10 mouse cellular contexts compared by ENCODE assay signal in the genomic region with DNA sequence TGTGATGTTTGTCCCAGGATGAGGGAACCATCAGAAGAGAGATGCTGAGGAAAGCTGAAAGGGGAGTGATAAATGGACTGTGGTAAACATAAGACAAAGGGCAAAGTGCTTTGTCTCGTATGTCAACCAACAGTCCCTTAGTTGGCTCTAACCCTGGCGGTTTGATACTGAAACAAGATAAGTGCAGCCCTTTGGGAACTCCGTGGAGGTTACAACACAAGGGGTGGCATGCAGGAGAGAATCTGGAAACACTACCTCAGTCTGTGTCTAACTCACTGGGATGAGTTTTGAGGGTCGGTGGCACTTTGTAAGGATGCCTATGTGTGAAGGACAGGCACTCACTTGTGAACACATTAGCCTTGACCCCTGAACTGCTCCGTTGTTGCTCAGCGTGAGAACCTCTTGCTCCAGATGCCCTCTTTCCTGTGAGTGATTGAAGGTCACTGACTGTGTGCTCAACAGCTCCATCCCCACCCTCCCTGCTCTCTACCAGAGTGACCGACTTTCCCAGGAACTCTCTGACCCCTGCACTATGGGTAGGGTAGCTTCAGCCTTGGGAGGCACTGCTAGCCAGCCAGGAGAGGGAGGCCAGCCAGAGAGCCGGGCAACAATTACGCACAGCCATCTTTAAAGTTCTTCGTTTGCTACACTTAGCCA.
DNase-seq lines count a peak whose midpoint lies in the region; ATAC-seq lines count a peak whose summit lies in the region.
"Had no signal": no experiment of that assay in that cellular context is flagged by ENCODE, and none has a peak within 500 bp of the region (broad histone marks: within the 10 kb centered on the region; RNA-seq: fewer than 3 reads in every experiment).

No protein-coding gene starts in this region.

- H3K4me3 ChIP-seq in forebrain, embryonic 11.5 days (ENCODE audit: low read depth, low read length): no peak overlapping the region
- no peak overlapping the region for H3K4me3 ChIP-seq in forebrain, embryonic 15.5 days
- H3K4me3 ChIP-seq in stomach, embryonic 16.5 days (replicated peaks; ENCODE audit: low read length): no peak overlapping the region
- H3K4me3 ChIP-seq: neural tube, embryonic 13.5 days had no signal

- ATAC-seq in forebrain, embryonic 11.5 days (replicated peaks; ENCODE audit: low FRiP score): peak; percentile 18; the same call in 1 of the 2 replicates
- ATAC-seq in forebrain, embryonic 15.5 days (replicated peaks): no peak
- ATAC-seq in stomach, embryonic 16.5 days (ENCODE audit: insufficient read depth, low FRiP score): peak; percentile 50; the same call in 1 of the 2 replicates
- ATAC-seq: Patski had no signal

- H3K9me3 ChIP-seq in forebrain, embryonic 11.5 days (ENCODE audit: control insufficient read depth, low read length): 0 out of 2 replicates have a peak, but pooled peaks cover under 1% of the 10 kb centered on the region
- no peaks in the 10 kb centered on the region for H3K9me3 ChIP-seq in forebrain, embryonic 15.5 days
- no peaks in the 10 kb centered on the region for H3K9me3 ChIP-seq in stomach, embryonic 16.5 days (replicated peaks; ENCODE audit: control insufficient read depth, low read length)
- H3K9me3 ChIP-seq: neural tube, embryonic 13.5 days had no signal

- no peak overlapping the region for H3K27ac ChIP-seq in forebrain, embryonic 11.5 days (ENCODE audit: low read depth, low read length)
- no peak overlapping the region for H3K27ac ChIP-seq in forebrain, embryonic 15.5 days (replicated peaks)
- no peak overlapping the region for H3K27ac ChIP-seq in stomach, embryonic 16.5 days (ENCODE audit: low read length)
- H3K27ac ChIP-seq: neural tube, embryonic 13.5 days had no signal

- no peaks in the 10 kb centered on the region for H3K4me1 ChIP-seq in forebrain, embryonic 11.5 days (replicated peaks; ENCODE audit: control insufficient read depth, insufficient read depth, low read length)
- H3K4me1 ChIP-seq in forebrain, embryonic 15.5 days: no peaks in the 10 kb centered on the region
- H3K4me1 ChIP-seq in stomach, embryonic 16.5 days (ENCODE audit: control insufficient read depth, insufficient read depth, low read length): no peaks in the 10 kb centered on the region

- 65% methylated on average over 10 of the region's 10 CpGs for WGBS in forebrain, embryonic 11.5 days
- 76% methylated on average over 10 of the region's 10 CpGs for WGBS in forebrain, embryonic 15.5 days
- 31% methylated on average over 10 of the region's 10 CpGs for WGBS in stomach, embryonic 16.5 days

- no peak overlapping the region for H3K4me2 ChIP-seq in forebrain, embryonic 11.5 days (ENCODE audit: low read depth, low read length, severe bottlenecking)
- no peak overlapping the region for H3K4me2 ChIP-seq in forebrain, embryonic 15.5 days (replicated peaks)
- H3K4me2 ChIP-seq in stomach, embryonic 16.5 days (ENCODE audit: low read depth, low read length): no peak overlapping the region
- H3K4me2 ChIP-seq: neural tube, embryonic 13.5 days had no signal

- no peaks in the 10 kb centered on the region for H3K36me3 ChIP-seq in forebrain, embryonic 11.5 days (ENCODE audit: control insufficient read depth, insufficient read depth, low read length)
- H3K36me3 ChIP-seq in forebrain, embryonic 15.5 days: peaks cover under 1% of the 10 kb centered on the region; the same call in 1 of the 2 replicates
- no peaks in the 10 kb centered on the region for H3K36me3 ChIP-seq in stomach, embryonic 16.5 days (ENCODE audit: control insufficient read depth, insufficient read depth, low read length)

- no peak overlapping the region for H3K9ac ChIP-seq in forebrain, embryonic 11.5 days (ENCODE audit: low read length)
- no peak overlapping the region for H3K9ac ChIP-seq in forebrain, embryonic 15.5 days (replicated peaks)
- no peak overlapping the region for H3K9ac ChIP-seq in stomach, embryonic 16.5 days (ENCODE audit: low read length)
- H3K9ac ChIP-seq: neural tube, embryonic 13.5 days had no signal

- no peaks in the 10 kb centered on the region for H3K27me3 ChIP-seq in forebrain, embryonic 11.5 days (ENCODE audit: control insufficient read depth, insufficient read depth, low read length)
- no peaks in the 10 kb centered on the region for H3K27me3 ChIP-seq in forebrain, embryonic 15.5 days
- H3K27me3 ChIP-seq in stomach, embryonic 16.5 days (ENCODE audit: control insufficient read depth, insufficient read depth, low read length): no peaks in the 10 kb centered on the region
- H3K27me3 ChIP-seq: neural tube, embryonic 13.5 days; Patski had no signal

- no peak for DNase-seq in forebrain, embryonic 11.5 days (ENCODE audit: low spot score)
- peak; percentile 4 to 12 for DNase-seq in spleen, postnatal 36 days (ENCODE audit: low spot score in 2 of 2)
- no peak for DNase-seq in spleen, postnatal 4 days (ENCODE audit: low spot score in 2 of 2)
- DNase-seq in liver (peak; percentile 25), MN1 (ENCODE audit: low spot score) (no peak)
- no peak for DNase-seq in thymus, postnatal 25 days

Comparison
In these comparisons a context has a peak if more than half of its experiments do, and no peak if none do; other contexts are left out.
1. DNase-seq: peak in spleen, postnatal 36 days (2 of 2) and liver (single experiment); none in forebrain, embryonic 11.5 days (single experiment), spleen, postnatal 4 days (0 of 2), MN1 (single experiment) and thymus, postnatal 25 days (single experiment).